Mouse (Mus musculus) forebrain, embryonic 11.5 days (tissue): ENCODE measurements at regions not wholly inside any gene's neighbourhood (a gene's known extent, or its start where the extent isn't known, plus 50 kb on each side); places are given as distances from the start of the nearest gene placed in this dataset.

Experiments
- ATAC-seq: fragments of 200-750 bp; cut with Nextera tagmentation; replicated peaks from 2 replicates; pipeline ENCODE4 v1.8.0; 2017; ENCODE audit warnings: moderate TSS enrichment; ENCODE audit not compliant: low FRiP score
- DNase-seq: peaks from one replicate; pipeline ENCODE4 v3.0.0-alpha.2; 2017; ENCODE audit warnings: low spot score
- H3K27ac ChIP-seq: fragments of 300-500 bp; sonication (generic); 2 replicates; pipeline ENCODE4 v1.5.1; 2014; ENCODE audit warnings: low read depth, low read length
- H3K27me3 ChIP-seq: fragments of 300-500 bp; sonication (generic); 2 replicates; pipeline ENCODE4 v1.6.1; 2014; ENCODE audit warnings: mild to moderate bottlenecking, low read length, mixed read lengths; ENCODE audit not compliant: control insufficient read depth, insufficient read depth
- H3K36me3 ChIP-seq: fragments of 300-500 bp; sonication (generic); 2 replicates; pipeline ENCODE4 v1.6.1; 2014; ENCODE audit warnings: mild to moderate bottlenecking, low read length, moderate library complexity, mixed read lengths; ENCODE audit not compliant: control insufficient read depth, insufficient read depth
- H3K4me1 ChIP-seq: fragments of 300-500 bp; sonication (generic); replicated peaks from 2 replicates; pipeline ENCODE4 v1.6.1; 2014; ENCODE audit warnings: low read length, mixed read lengths; ENCODE audit not compliant: control insufficient read depth, insufficient read depth
- H3K4me2 ChIP-seq: fragments of 300-500 bp; sonication (generic); 2 replicates; pipeline ENCODE4 v1.6.1; 2014; ENCODE audit warnings: low read depth, mild to moderate bottlenecking, low read length, moderate library complexity, mixed read lengths; ENCODE audit not compliant: severe bottlenecking
- H3K4me3 ChIP-seq: fragments of 300-500 bp; sonication (generic); 2 replicates; pipeline ENCODE4 v1.5.1; 2014; ENCODE audit warnings: low read depth, low read length
- H3K9ac ChIP-seq: fragments of 300-500 bp; sonication (generic); 2 replicates; pipeline ENCODE4 v1.6.1; 2014; ENCODE audit warnings: low read length
- H3K9me3 ChIP-seq: fragments of 300-500 bp; sonication (generic); 2 replicates; pipeline ENCODE4 v1.6.1; 2016; ENCODE audit warnings: low read length, mixed read lengths; ENCODE audit not compliant: control insufficient read depth
- WGBS: fragments of 180-500 bp; shearing (Covaris S2); extraction: QIAGEN DNeasy Blood & Tissue Kit; methylation state at CpG from one replicate; pipeline ENCODE4 v1.1.7; 2014; 5-methylcytosine and 5-hydroxymethylcytosine counted together

DNA sequence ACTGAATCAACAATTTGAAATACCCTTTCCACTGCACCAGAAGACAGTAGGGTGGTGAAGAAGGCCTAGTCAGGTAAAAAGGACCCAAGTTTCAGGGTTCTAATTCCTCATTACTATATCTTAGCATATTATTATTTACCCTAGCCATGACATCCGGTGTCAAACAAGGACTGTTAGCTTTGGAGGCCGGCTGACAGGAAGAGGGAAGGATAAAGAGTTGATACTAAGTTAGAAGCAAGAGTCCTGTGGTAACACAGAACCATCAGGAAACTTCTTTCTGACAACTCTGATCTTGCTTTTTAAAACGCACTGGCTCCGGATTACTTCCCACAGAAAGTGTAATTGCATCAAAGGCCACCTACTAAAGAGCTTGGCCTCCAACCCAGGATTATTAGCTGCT lies 230.6 kb upstream of the Adgrl2 start:
- Histone ChIP-seq H3K36me3 (no peaks in the 10 kb centered on the region), H3K4me2 (no peak overlapping the region), H3K27ac (no peak overlapping the region), H3K4me1 (peaks cover 6% of the 10 kb centered on the region; the same call in 1 of the 2 replicates), H3K4me3 (no peak overlapping the region), H3K27me3 (no peaks in the 10 kb centered on the region), H3K9me3 (no peaks in the 10 kb centered on the region), H3K9ac (no peak overlapping the region)
- DNase-seq = no peak
- ATAC-seq = no peak
- 81% methylated on average over 4 of the region's 4 CpGs for WGBS

DNA sequence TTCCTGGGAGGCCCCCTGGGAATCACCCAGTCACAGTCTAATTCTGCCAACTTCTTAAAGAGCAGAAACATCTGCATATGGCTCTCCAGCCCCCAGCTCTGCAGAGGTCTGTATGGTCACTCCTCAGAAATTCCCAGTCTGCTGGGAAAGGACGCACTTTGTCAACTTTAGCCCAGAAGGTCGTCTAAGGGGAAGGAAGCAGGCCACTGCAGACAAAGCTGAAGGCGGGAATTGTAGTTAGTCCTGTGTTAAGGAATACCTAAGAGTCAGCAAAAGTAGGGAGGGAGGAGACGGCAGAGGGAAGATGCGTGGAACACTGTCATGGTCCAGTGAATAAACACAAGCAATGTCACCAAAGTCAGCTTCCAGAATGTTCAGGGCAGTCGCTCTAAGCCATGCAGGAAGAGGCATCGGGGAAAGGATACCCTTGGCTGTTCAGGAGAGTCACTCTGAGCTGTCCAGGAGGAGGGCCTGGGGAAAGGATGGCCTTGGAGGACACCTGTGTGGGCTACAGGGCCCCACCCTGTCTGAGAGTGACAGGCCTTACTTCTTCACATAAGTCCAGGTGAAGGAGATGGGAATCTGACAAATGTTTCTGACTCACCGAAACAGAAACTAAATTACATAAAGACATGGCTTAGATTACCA lies 230.1 kb upstream of the Adgrl2 start:
- peak; percentile 60; the same call in 1 of the 2 replicates for ATAC-seq
- Histone ChIP-seq H3K4me3 (no peak overlapping the region), H3K27ac (no peak overlapping the region), H3K4me1 (peaks cover 6% of the 10 kb centered on the region; the same call in 1 of the 2 replicates), H3K9ac (no peak overlapping the region), H3K4me2 (no peak overlapping the region), H3K27me3 (no peaks in the 10 kb centered on the region), H3K36me3 (no peaks in the 10 kb centered on the region), H3K9me3 (no peaks in the 10 kb centered on the region)
- DNase-seq = no peak
- 56% methylated on average over 8 of the region's 8 CpGs for WGBS

DNA sequence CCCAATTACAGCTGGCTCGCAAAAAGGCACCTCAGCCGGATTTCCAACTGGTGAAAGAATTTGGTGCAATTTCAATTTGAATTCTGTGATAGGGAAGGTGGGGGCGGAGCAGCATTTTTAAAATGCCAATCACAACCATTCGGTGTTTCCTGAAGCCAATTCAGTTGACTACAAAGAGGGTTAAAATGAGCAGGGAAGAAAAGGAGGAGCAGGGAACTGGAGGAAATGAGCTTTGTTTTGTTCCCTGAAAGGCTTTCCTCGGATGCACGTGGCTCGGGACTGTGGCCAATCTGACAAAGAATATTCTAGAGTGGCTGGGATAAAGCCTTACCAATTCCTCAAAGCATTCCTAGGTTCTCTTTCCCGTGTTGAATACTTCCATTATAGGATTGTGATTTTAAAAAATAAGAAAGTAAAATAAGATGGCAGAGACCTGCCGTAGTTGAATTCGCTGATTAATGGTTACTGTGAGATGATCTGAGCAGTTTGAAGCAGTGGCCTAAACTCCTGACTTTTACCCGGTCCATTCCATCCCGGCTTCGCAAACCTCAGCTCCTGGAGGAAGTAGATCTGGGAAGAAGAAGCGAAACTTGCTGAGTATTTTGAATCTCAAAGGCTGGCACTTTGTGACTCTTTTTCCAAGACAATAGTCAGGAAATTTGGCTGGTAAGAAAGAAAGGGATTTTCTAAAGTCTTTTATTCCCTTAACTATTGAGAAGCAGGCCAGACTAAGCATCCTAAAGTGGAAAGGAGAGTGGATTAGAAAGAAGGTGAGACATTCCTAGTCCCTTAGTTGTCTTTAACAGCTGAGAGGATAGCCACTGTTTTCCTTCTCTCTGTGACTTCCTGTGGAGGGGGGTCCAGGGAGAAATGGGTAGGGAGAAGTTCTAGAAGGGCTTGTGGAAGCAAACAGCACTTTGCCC lies 229.3 kb upstream of the Adgrl2 start:
- ATAC-seq (no peak), DNase-seq (no peak)
- H3K9ac ChIP-seq = no peak overlapping the region
- H3K9me3 ChIP-seq = no peaks in the 10 kb centered on the region
- H3K4me1 ChIP-seq = peaks cover 6% of the 10 kb centered on the region; the same call in 1 of the 2 replicates
- H3K27ac ChIP-seq = no peak overlapping the region
- H3K27me3 ChIP-seq = no peaks in the 10 kb centered on the region
- WGBS = 25% methylated on average over 14 of the region's 14 CpGs
- no peaks in the 10 kb centered on the region for H3K36me3 ChIP-seq
- no peak overlapping the region for H3K4me2 ChIP-seq
- no peak overlapping the region for H3K4me3 ChIP-seq

DNA sequence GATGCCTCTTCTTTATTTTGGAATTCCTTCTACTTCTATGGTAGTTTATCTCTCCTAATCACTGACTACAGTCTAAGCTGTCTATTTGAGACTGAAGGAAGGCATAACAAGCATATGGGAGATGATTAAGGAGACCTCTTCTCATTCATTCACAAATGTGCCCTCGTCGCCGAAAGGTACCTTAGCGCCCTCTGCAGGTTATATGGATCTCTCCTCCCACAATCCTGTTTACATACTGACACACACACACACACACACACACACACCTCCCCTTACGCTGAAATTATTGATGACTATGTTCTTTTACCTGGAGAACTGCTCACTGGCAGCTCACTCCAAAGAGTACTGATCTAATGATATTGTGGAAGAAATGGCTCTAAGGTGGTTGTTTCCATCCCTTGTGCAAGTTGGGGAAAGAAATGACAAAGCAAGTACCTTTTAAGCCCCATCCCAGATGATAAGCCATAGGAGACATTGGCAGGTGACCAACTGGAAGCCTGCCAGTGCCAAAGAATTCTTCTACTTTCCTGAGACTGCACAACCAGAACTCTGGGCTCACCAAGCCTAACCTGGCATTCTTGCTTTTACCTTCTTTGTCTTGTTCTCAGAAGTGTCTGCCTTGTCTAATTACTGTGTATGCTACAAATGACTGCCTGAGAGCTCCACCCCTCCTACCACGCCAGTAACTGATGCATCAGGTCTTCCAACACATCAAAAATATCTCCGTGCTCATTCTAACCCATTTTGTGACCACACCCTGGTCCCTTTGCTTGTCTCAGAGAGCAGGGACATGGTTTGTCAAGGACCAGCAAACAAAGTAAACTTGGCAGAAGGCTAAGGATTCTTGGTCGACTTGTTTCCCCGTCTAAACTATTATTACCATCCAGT lies 227.8 kb upstream of the Adgrl2 start:
- H3K4me1 ChIP-seq = peaks cover 6% of the 10 kb centered on the region; the same call in 1 of the 2 replicates
- H3K4me3 ChIP-seq = no peak overlapping the region
- H3K27ac ChIP-seq = no peak overlapping the region
- H3K9me3 ChIP-seq = no peaks in the 10 kb centered on the region
- H3K27me3 ChIP-seq = no peaks in the 10 kb centered on the region
- no peaks in the 10 kb centered on the region for H3K36me3 ChIP-seq
- H3K4me2 ChIP-seq = no peak overlapping the region
- DNase-seq (no peak), ATAC-seq (no peak)
- H3K9ac ChIP-seq = no peak overlapping the region
- 93% methylated on average over 9 of the region's 9 CpGs for WGBS

DNA sequence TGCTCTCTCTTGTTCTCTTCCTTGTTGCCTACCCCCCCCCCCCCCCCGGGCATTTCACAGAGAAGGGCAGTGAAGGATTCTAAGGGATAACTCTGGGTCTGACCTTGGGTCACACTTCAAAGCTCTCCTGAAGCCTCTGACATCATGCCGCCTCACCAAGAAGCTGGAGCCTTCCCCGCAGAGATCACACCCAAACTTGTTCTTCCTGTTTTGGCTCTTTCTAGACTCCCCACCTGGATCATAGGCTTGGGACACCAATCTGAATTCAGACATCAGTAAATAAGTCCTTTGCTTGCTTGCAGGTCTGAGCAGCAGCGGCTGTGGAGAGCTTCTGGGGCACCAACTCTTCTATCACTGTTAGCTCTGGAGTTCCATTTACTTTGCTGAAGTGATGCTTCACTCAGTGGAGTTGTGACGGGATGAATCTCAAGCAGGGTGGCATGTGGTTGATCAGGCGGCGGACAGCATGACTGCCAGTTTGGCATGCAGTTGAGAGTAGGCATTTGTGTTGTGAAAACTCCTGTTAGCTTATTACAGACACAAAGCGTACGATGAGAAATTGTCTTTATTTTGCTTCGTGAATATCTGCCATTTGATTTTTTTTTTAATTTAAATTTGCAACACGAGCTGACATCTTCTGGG lies 226.5 kb upstream of the Adgrl2 start:
- ATAC-seq = no peak
- H3K9me3 ChIP-seq = no peaks in the 10 kb centered on the region
- H3K9ac ChIP-seq = no peak overlapping the region
- H3K27me3 ChIP-seq = no peaks in the 10 kb centered on the region
- H3K4me2 ChIP-seq = no peak overlapping the region
- peaks cover 6% of the 10 kb centered on the region; the same call in 1 of the 2 replicates for H3K4me1 ChIP-seq
- no peaks in the 10 kb centered on the region for H3K36me3 ChIP-seq
- H3K4me3 ChIP-seq = no peak overlapping the region
- 87% methylated on average over 11 of the region's 11 CpGs for WGBS
- no peak overlapping the region for H3K27ac ChIP-seq
- no peak for DNase-seq

DNA sequence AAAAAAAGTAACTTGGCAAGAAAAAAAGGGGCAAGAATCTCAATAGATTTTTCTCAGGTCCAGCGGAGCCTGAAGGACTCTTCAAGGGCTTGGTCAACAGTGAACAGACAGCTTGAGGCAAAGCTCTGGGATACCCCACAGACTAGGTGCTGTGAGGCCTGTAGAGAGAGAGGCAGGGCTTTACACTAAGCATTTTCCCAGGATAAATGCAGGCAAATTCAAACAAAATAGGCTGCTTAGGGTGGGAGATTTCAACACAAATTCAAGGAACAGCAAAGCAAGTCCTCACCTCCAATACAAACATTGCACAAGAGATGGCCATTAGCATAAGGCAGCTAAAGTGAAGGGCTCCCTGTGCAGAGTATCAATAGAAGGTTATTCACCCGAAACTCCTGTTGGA lies 225.3 kb upstream of the Adgrl2 start:
- no peak overlapping the region for H3K9ac ChIP-seq
- peaks cover 6% of the 10 kb centered on the region; the same call in 1 of the 2 replicates for H3K4me1 ChIP-seq
- no peak overlapping the region for H3K27ac ChIP-seq
- no peak overlapping the region for H3K4me3 ChIP-seq
- DNase-seq = no peak
- no peaks in the 10 kb centered on the region for H3K36me3 ChIP-seq
- ATAC-seq = no peak
- no peaks in the 10 kb centered on the region for H3K9me3 ChIP-seq
- WGBS = 74% methylated on average over 2 of the region's 2 CpGs
- no peak overlapping the region for H3K4me2 ChIP-seq
- H3K27me3 ChIP-seq = no peaks in the 10 kb centered on the region

DNA sequence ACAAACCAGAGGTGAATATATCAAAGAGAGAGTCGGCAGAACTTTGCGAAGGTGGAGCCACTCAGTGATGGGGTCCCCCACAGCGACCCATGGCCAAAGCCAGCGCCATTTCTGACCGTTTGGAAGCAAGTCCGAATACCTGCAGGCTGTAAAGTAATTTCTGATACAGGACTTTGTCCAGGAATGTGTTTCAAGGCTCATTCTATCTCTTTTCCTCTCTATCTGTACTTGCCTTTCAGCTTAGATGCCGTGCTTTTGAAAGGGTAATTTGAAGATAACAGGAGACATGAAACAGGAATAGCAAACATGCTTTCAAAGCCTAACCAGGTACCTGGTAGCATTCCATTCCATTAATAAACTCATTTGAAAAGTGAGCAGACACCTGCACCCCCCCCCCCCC lies 221.6 kb upstream of the Adgrl2 start:
- Histone ChIP-seq H3K9ac (no peak overlapping the region), H3K4me3 (no peak overlapping the region), H3K4me1 (no peaks in the 10 kb centered on the region), H3K4me2 (no peak overlapping the region), H3K36me3 (no peaks in the 10 kb centered on the region), H3K27ac (no peak overlapping the region), H3K27me3 (no peaks in the 10 kb centered on the region), H3K9me3 (no peaks in the 10 kb centered on the region)
- DNase-seq (no peak), ATAC-seq (no peak)
- WGBS = 90% methylated on average over 7 of the region's 7 CpGs

DNA sequence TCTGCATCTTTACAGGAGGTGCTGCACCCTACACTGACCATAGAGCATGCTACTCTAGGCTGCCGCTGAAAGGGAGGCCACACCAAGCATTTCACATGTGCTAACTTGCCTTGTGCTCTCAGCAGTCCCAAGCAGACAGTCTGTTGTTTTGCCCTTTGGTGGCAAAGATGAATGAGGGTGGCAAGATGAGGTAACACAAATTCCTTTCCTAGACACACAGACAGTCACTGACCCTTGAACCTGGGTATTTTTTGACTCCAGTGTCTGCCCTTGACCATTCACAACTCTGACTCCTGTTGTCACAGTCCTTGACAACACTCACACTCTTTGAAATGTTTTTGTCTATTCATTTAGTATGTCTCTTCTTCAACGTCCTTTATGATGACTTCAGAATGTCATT lies 218.9 kb upstream of the Adgrl2 start:
- no peak overlapping the region for H3K4me2 ChIP-seq
- H3K27ac ChIP-seq = no peak overlapping the region
- H3K4me1 ChIP-seq = no peaks in the 10 kb centered on the region
- no peak for DNase-seq
- H3K9ac ChIP-seq = no peak overlapping the region
- H3K27me3 ChIP-seq = no peaks in the 10 kb centered on the region
- ATAC-seq = no peak
- WGBS = 89% methylated on average over 2 of the region's 2 CpGs
- H3K9me3 ChIP-seq = no peaks in the 10 kb centered on the region
- H3K4me3 ChIP-seq = no peak overlapping the region
- H3K36me3 ChIP-seq = no peaks in the 10 kb centered on the region
